Mouse (Mus musculus) midbrain, embryonic 14.5 days (tissue): Measurements from ENCODE around the gene Cfap74. TPM values are rescaled to one million over a fixed set of nuclear protein-coding genes. Genes with fewer than 3 reads are reported as not detected.

ENCODE experiments used
- ATAC-seq: fragments of 200-750 bp; cut with Nextera tagmentation; 2 replicates; pipeline ENCODE4 v1.8.0; 2017; ENCODE audit warnings: moderate number of reproducible peaks, moderate library complexity; ENCODE audit not compliant: low FRiP score, low TSS enrichment
- DNase-seq: peaks from one replicate; pipeline ENCODE4 v3.0.0-alpha.2; 2015
- H3K27ac ChIP-seq: fragments of 300-500 bp; sonication (generic); replicated peaks from 2 replicates; pipeline ENCODE4 v1.5.1; 2014; ENCODE audit warnings: mild to moderate bottlenecking, low read depth, low read length, moderate library complexity
- H3K27me3 ChIP-seq: fragments of 300-500 bp; sonication (generic); 2 replicates; pipeline ENCODE4 v1.6.1; 2014; ENCODE audit warnings: low read length, control low read depth, mixed read lengths; ENCODE audit not compliant: control insufficient read depth, insufficient read depth
- H3K36me3 ChIP-seq: fragments of 300-500 bp; sonication (generic); 2 replicates; pipeline ENCODE4 v1.6.1; 2014; ENCODE audit warnings: low read length, control low read depth; ENCODE audit not compliant: control insufficient read depth, insufficient read depth
- H3K4me1 ChIP-seq: fragments of 300-500 bp; sonication (generic); 2 replicates; pipeline ENCODE4 v1.6.1; 2014; ENCODE audit warnings: mild to moderate bottlenecking, antibody characterized with exemption, low read length, control low read depth; ENCODE audit not compliant: control insufficient read depth, insufficient read depth
- H3K4me2 ChIP-seq: fragments of 300-500 bp; sonication (generic); 2 replicates; pipeline ENCODE4 v1.6.1; 2014; ENCODE audit warnings: mild to moderate bottlenecking, low read length, moderate library complexity
- H3K4me3 ChIP-seq: fragments of 300-500 bp; sonication (generic); replicated peaks from 2 replicates; pipeline ENCODE4 v1.5.1; 2014; ENCODE audit warnings: low read depth, low read length
- H3K9ac ChIP-seq: fragments of 300-500 bp; sonication (generic); replicated peaks from 2 replicates; pipeline ENCODE4 v1.6.1; 2014; ENCODE audit warnings: mild to moderate bottlenecking, low read length, moderate library complexity
- H3K9me3 ChIP-seq: fragments of 300-500 bp; sonication (generic); 2 replicates; pipeline ENCODE4 v1.6.1; 2016; ENCODE audit warnings: low read length, control low read depth, mixed read lengths; ENCODE audit not compliant: control insufficient read depth
- WGBS: fragments of 180-500 bp; shearing (Covaris S2); extraction: QIAGEN DNeasy Blood & Tissue Kit; methylation state at CpG from one replicate; pipeline ENCODE4 v1.1.7; 2014; 5-methylcytosine and 5-hydroxymethylcytosine counted together
- polyA plus RNA-seq: library from polyadenylated mRNA; unstranded; fragments of >200 nt; fragmentation: Nextera tagmentation; extraction: Ambion mirVana; gene quantifications from 2 replicates; pipeline ENCODE4 v1.2.1, GENCODE M21; 2014

Gene Cfap74
- polyA plus RNA-seq, 1 experiment from 2014 or later = 3.3 TPM

GRCm38 (mm10) chr4:155370737-155371715 is 38.0 kb upstream of the Cfap74 start:
- H3K4me1 ChIP-seq = no peaks in the 10 kb centered on the region
- H3K9ac ChIP-seq = no peak overlapping the region
- no peaks in the 10 kb centered on the region for H3K36me3 ChIP-seq
- H3K9me3 ChIP-seq = no peaks in the 10 kb centered on the region
- H3K4me3 ChIP-seq = no peak overlapping the region
- no peak overlapping the region for H3K4me2 ChIP-seq
- ATAC-seq (no peak), DNase-seq (no peak)
- no peak overlapping the region for H3K27ac ChIP-seq
- no peaks in the 10 kb centered on the region for H3K27me3 ChIP-seq
- 85% methylated on average over 15 of the region's 15 CpGs for WGBS

GRCm38 (mm10) chr4:155371797-155372735 is 36.9 kb upstream of the Cfap74 start:
- Histone ChIP-seq H3K4me3 (no peak overlapping the region), H3K4me2 (no peak overlapping the region), H3K9me3 (no peaks in the 10 kb centered on the region), H3K27me3 (no peaks in the 10 kb centered on the region), H3K4me1 (no peaks in the 10 kb centered on the region), H3K36me3 (no peaks in the 10 kb centered on the region), H3K9ac (no peak overlapping the region), H3K27ac (no peak overlapping the region)
- DNase-seq (no peak), ATAC-seq (no peak)
- 74% methylated on average over 5 of the region's 5 CpGs for WGBS

GRCm38 (mm10) chr4:155381974-155382373 is 27.0 kb upstream of the Cfap74 start:
- Histone ChIP-seq H3K36me3 (no peaks in the 10 kb centered on the region), H3K4me2 (no peak overlapping the region), H3K4me3 (no peak overlapping the region), H3K9me3 (no peaks in the 10 kb centered on the region), H3K27ac (no peak overlapping the region), H3K27me3 (no peaks in the 10 kb centered on the region), H3K4me1 (no peaks in the 10 kb centered on the region), H3K9ac (no peak overlapping the region)
- no peak for DNase-seq
- no peak for ATAC-seq
- 59% methylated on average over 7 of the region's 7 CpGs for WGBS

- H3K4me3 ChIP-seq = no peak overlapping the region
- 24% methylated on average over 9 of the region's 9 CpGs for WGBS
- H3K4me2 ChIP-seq = no peak overlapping the region
- 0 out of 2 replicates have a peak overlapping the region, but pooled peaks have one; percentile 12 for H3K9ac ChIP-seq
- H3K27ac ChIP-seq = no peak overlapping the region
- DNase-seq (no peak), ATAC-seq (no peak)
- no peaks in the 10 kb centered on the region for H3K9me3 ChIP-seq
- no peaks in the 10 kb centered on the region for H3K4me1 ChIP-seq
- H3K27me3 ChIP-seq = no peaks in the 10 kb centered on the region
- no peaks in the 10 kb centered on the region for H3K36me3 ChIP-seq
Observed at GRCm38 (mm10) chr4:155382752-155383151, 26.2 kb upstream of the Cfap74 start.

GRCm38 (mm10) chr4:155383326-155383725 is 25.7 kb upstream of the Cfap74 start:
- DNase-seq (no peak), ATAC-seq (no peak)
- WGBS = 75% methylated on average over 4 of the region's 4 CpGs
- Histone ChIP-seq H3K27ac (no peak overlapping the region), H3K9ac (no peak overlapping the region), H3K4me1 (no peaks in the 10 kb centered on the region), H3K4me2 (no peak overlapping the region), H3K9me3 (no peaks in the 10 kb centered on the region), H3K4me3 (no peak overlapping the region), H3K36me3 (no peaks in the 10 kb centered on the region), H3K27me3 (no peaks in the 10 kb centered on the region)

GRCm38 (mm10) chr4:155387166-155387565 is 21.8 kb upstream of the Cfap74 start:
- DNase-seq (no peak), ATAC-seq (no peak)
- Histone ChIP-seq H3K36me3 (no peaks in the 10 kb centered on the region), H3K9ac (no peak overlapping the region), H3K27me3 (no peaks in the 10 kb centered on the region), H3K9me3 (no peaks in the 10 kb centered on the region), H3K4me3 (no peak overlapping the region), H3K4me1 (no peaks in the 10 kb centered on the region), H3K27ac (no peak overlapping the region), H3K4me2 (no peak overlapping the region)
- 88% methylated on average over 8 of the region's 8 CpGs for WGBS

GRCm38 (mm10) chr4:155395471-155395870 is 13.5 kb upstream of the Cfap74 start:
- no peak for DNase-seq
- ATAC-seq = no peak
- Histone ChIP-seq H3K9me3 (no peaks in the 10 kb centered on the region), H3K27me3 (peaks cover 36% of the 10 kb centered on the region), H3K4me3 (no peak overlapping the region), H3K36me3 (no peaks in the 10 kb centered on the region), H3K4me2 (no peak overlapping the region), H3K9ac (no peak overlapping the region), H3K4me1 (0 out of 2 replicates have a peak, but pooled peaks cover 4% of the 10 kb centered on the region), H3K27ac (no peak overlapping the region)
- 85% methylated on average over 5 of the region's 5 CpGs for WGBS

- Histone ChIP-seq H3K4me3 (no peak overlapping the region), H3K27me3 (peaks cover 36% of the 10 kb centered on the region)
Observed at GRCm38 (mm10) chr4:155396751-155397150, 12.2 kb upstream of the Cfap74 start.

More at GRCm38 (mm10) chr4:155396751-155397150, 12.2 kb upstream of the Cfap74 start:
- no peaks in the 10 kb centered on the region for H3K36me3 ChIP-seq
- WGBS = 85% methylated on average over 4 of the region's 4 CpGs
- no peak overlapping the region for H3K4me2 ChIP-seq
- H3K27ac ChIP-seq = no peak overlapping the region
- DNase-seq (no peak), ATAC-seq (no peak)
- H3K9ac ChIP-seq = no peak overlapping the region
- 0 out of 2 replicates have a peak, but pooled peaks cover 4% of the 10 kb centered on the region for H3K4me1 ChIP-seq
- H3K9me3 ChIP-seq = no peaks in the 10 kb centered on the region
